ENCODE assay signal across 10 mouse cellular contexts in genomic region chr12:99269396-99269795, GRCm38 (mm10).
A peak's percentile ranks its signal among the peaks of the same experiment; 100 is the strongest.
DNase-seq lines count a peak whose midpoint lies in the region; ATAC-seq and TF ChIP-seq lines count a peak whose summit lies in the region.
"Had no signal": no experiment of that assay in that cellular context is flagged by ENCODE, and none has a peak within 500 bp of the region (broad histone marks: within the 10 kb centered on the region; RNA-seq: fewer than 3 reads in every experiment).

No protein-coding gene starts in this region.

- H3K36me3 ChIP-seq in hindbrain, embryonic 16.5 days (ENCODE audit: control insufficient read depth, insufficient read depth, low read length): no peaks in the 10 kb centered on the region
- H3K36me3 ChIP-seq in hindbrain, embryonic 10.5 days: 0 out of 2 replicates have a peak, but pooled peaks cover 3% of the 10 kb centered on the region
- no peaks in the 10 kb centered on the region for H3K36me3 ChIP-seq in heart, embryonic 15.5 days
- no peaks in the 10 kb centered on the region for H3K36me3 ChIP-seq in lung, embryonic 14.5 days (ENCODE audit: insufficient read depth)
- H3K36me3 ChIP-seq: embryonic facial prominence, embryonic 15.5 days; liver, embryonic 15.5 days had no signal

- H3K9ac ChIP-seq in hindbrain, embryonic 16.5 days (ENCODE audit: low read depth, low read length): no peak overlapping the region
- no peak overlapping the region for H3K9ac ChIP-seq in heart, embryonic 15.5 days
- H3K9ac ChIP-seq in lung, embryonic 14.5 days: no peak overlapping the region
- H3K9ac ChIP-seq: embryonic facial prominence, embryonic 15.5 days; liver, embryonic 15.5 days had no signal

- no peak for DNase-seq in hindbrain, embryonic 10.5 days (ENCODE audit: low spot score)
- peak; percentile 57 for DNase-seq in brain, adult 2 months (ENCODE audit: low read depth, low spot score)
- peak; percentile 81 for DNase-seq in lung, embryonic 14.5 days
- no peak for DNase-seq in retina, embryonic 14.5 days (ENCODE audit: low spot score)
- no peak for DNase-seq in layer of hippocampus, adult 9-10 months (ENCODE audit: low spot score)
- no peak for DNase-seq in Muller cell, postnatal 12 days (ENCODE audit: inconsistent ontology term)

- no peak overlapping the region for H3K4me2 ChIP-seq in hindbrain, embryonic 16.5 days (ENCODE audit: low read length)
- peak overlapping the region; percentile 22 for H3K4me2 ChIP-seq in heart, embryonic 15.5 days
- H3K4me2 ChIP-seq in lung, embryonic 14.5 days: no peak overlapping the region
- H3K4me2 ChIP-seq: embryonic facial prominence, embryonic 15.5 days; liver, embryonic 15.5 days had no signal

- 56% methylated on average over 8 of the region's 8 CpGs for WGBS in hindbrain, embryonic 16.5 days
- 77% methylated on average over 8 of the region's 8 CpGs for WGBS in hindbrain, embryonic 10.5 days
- 31% methylated on average over 8 of the region's 8 CpGs for WGBS in heart, embryonic 15.5 days
- WGBS in lung, embryonic 14.5 days: 37% methylated on average over 8 of the region's 8 CpGs

- no peak overlapping the region for H3K27ac ChIP-seq in hindbrain, embryonic 16.5 days (ENCODE audit: low read depth, low read length)
- no peak overlapping the region for H3K27ac ChIP-seq in hindbrain, embryonic 10.5 days
- peak overlapping the region; percentile 59 for H3K27ac ChIP-seq in heart, embryonic 15.5 days
- no peak overlapping the region for H3K27ac ChIP-seq in lung, embryonic 14.5 days (ENCODE audit: low read depth)
- H3K27ac ChIP-seq: embryonic facial prominence, embryonic 15.5 days; liver, embryonic 15.5 days had no signal

- H3K4me1 ChIP-seq in hindbrain, embryonic 16.5 days (ENCODE audit: control insufficient read depth, insufficient read depth, low read depth, low read length): peaks cover 10% of the 10 kb centered on the region
- peaks cover 49% of the 10 kb centered on the region for H3K4me1 ChIP-seq in hindbrain, embryonic 10.5 days (replicated peaks)
- peaks cover 38% of the 10 kb centered on the region for H3K4me1 ChIP-seq in heart, embryonic 15.5 days (replicated peaks)
- H3K4me1 ChIP-seq in lung, embryonic 14.5 days (ENCODE audit: insufficient read depth): peaks cover 15% of the 10 kb centered on the region

- TF ChIP-seq CTCF in lung, embryonic 14.5 days (IDR thresholded peaks at IDR 0.05; ENCODE audit: low read depth): no peak

- peak; percentile 29; the same call in 1 of the 2 replicates for ATAC-seq in hindbrain, embryonic 16.5 days
- peak; percentile 56 for ATAC-seq in heart, embryonic 15.5 days (replicated peaks; ENCODE audit: insufficient number of reproducible peaks, insufficient read depth, low FRiP score, low read depth)
- ATAC-seq in lung, embryonic 14.5 days (ENCODE audit: insufficient read depth): peak; percentile 73

- no peak overlapping the region for H3K4me3 ChIP-seq in hindbrain, embryonic 16.5 days (ENCODE audit: low read length)
- no peak overlapping the region for H3K4me3 ChIP-seq in hindbrain, embryonic 10.5 days
- H3K4me3 ChIP-seq in heart, embryonic 15.5 days: no peak overlapping the region
- H3K4me3 ChIP-seq in lung, embryonic 14.5 days (ENCODE audit: low read depth, low read length): no peak overlapping the region
- H3K4me3 ChIP-seq: embryonic facial prominence, embryonic 15.5 days; liver, embryonic 15.5 days had no signal

- no peaks in the 10 kb centered on the region for H3K9me3 ChIP-seq in hindbrain, embryonic 16.5 days (ENCODE audit: control insufficient read depth, low read length)
- H3K9me3 ChIP-seq in hindbrain, embryonic 10.5 days: no peaks in the 10 kb centered on the region
- no peaks in the 10 kb centered on the region for H3K9me3 ChIP-seq in heart, embryonic 15.5 days (replicated peaks)
- no peaks in the 10 kb centered on the region for H3K9me3 ChIP-seq in lung, embryonic 14.5 days (ENCODE audit: low read depth, low read length)
- H3K9me3 ChIP-seq: embryonic facial prominence, embryonic 15.5 days; liver, embryonic 15.5 days had no signal

- no peaks in the 10 kb centered on the region for H3K27me3 ChIP-seq in hindbrain, embryonic 16.5 days (replicated peaks; ENCODE audit: control insufficient read depth, insufficient read depth, low read length)
- no peaks in the 10 kb centered on the region; the same call in 1 of the 2 replicates for H3K27me3 ChIP-seq in hindbrain, embryonic 10.5 days (ENCODE audit: insufficient read depth, poor library complexity, severe bottlenecking)
- no peaks in the 10 kb centered on the region for H3K27me3 ChIP-seq in heart, embryonic 15.5 days
- H3K27me3 ChIP-seq in lung, embryonic 14.5 days (ENCODE audit: insufficient read depth, low read length): no peaks in the 10 kb centered on the region
- H3K27me3 ChIP-seq: embryonic facial prominence, embryonic 15.5 days; liver, embryonic 15.5 days had no signal

Comparison
In these comparisons a context has a peak if more than half of its experiments do, and no peak if none do; other contexts are left out.
1. DNase-seq: peak in brain, adult 2 months (single experiment) and lung, embryonic 14.5 days (single experiment); none in hindbrain, embryonic 10.5 days (single experiment), retina, embryonic 14.5 days (single experiment), layer of hippocampus, adult 9-10 months (single experiment) and Muller cell, postnatal 12 days (single experiment).
2. Peak in every context shown above with its lines, with median percentiles within 50 percentile points of each other: ATAC-seq.